Mouse (Mus musculus) spleen, adult 2 months (tissue): ENCODE measurements around the gene Tns1.

ENCODE experiments used
- CTCF ChIP-seq: fragments of 200-500 bp; IDR thresholded peaks from 2 replicates; pipeline ENCODE4 v1.5.1; 2011; ENCODE audit warnings: mild to moderate bottlenecking, inconsistent platforms; ENCODE audit not compliant: insufficient read depth, insufficient read length, insufficient replicate concordance; ENCODE audit errors: extremely low read depth
- POLR2A ChIP-seq: fragments of 200-500 bp; IDR thresholded peaks from 2 replicates; pipeline ENCODE4 v1.6.1; 2011; ENCODE audit warnings: low read depth, low read length, inconsistent platforms

DNA sequence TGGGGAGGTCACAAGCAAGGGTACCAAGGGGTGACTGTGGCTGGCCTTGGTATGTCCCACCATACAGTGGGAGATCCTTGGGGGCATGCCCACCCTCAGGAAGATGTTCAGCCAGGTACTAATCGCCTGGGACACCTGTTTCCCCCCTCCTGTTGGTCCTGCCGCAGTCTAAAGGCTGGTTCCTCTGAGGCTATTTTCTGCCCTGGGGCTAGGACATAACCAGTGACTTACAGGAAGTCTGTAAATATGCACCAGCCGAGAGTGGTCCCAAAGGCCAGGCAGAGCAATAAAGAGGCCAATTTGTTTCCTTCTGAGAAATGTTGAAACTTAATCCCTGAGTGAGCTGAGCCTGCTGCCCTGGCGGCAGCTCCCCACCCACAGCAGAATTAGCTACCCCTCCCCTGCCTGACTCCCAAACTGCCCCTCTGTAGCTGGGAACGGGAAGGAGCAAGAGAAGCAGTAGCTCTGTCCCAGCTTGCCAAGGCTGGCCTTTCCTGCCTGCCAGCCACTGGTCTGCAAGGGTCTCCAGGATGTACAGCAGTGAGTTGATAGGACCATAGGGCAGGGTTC is 154.0 kb downstream of the Tns1 start:
- TF ChIP-seq CTCF (no peak), POLR2A (no peak)
